Mouse (Mus musculus): ENCODE data around the gene Bcl2l13. TPM values are rescaled to one million over a fixed set of nuclear protein-coding genes. Genes with fewer than 3 reads are reported as not detected.

Gene Bcl2l13
- total and polyA plus RNA-seq, 3 experiments: 43.7 to 49.9 TPM; not detected in 1

Other genes with a start within 250 kb of the Bcl2l13 start
- gene Cecr2, start 169.8 kb upstream of the Bcl2l13 start, total RNA-seq (2012; rRNA removed): 4.0 and 5.1 TPM in 2 replicates
- gene Cecr2, start 169.8 kb upstream of the Bcl2l13 start, polyA plus RNA-seq (2012; ENCODE audit: insufficient read depth in 1 of 2, insufficient read length in 2 of 2, low read depth in 1 of 2, low replicate concordance in 2 of 2, missing spikeins in 1 of 2): 1 to 10 TPM in 1 of 2 experiments, not detected in 1; 8.7 TPM
- gene Slc25a18, start 62.6 kb upstream of the Bcl2l13 start, total RNA-seq (2012; rRNA removed): 0.12 TPM in 1 of 2 replicates, not detected in the other
- gene Slc25a18, start 62.6 kb upstream of the Bcl2l13 start, polyA plus RNA-seq (2012; ENCODE audit: insufficient read depth in 1 of 2, insufficient read length in 2 of 2, low read depth in 1 of 2, low replicate concordance in 2 of 2, missing spikeins in 1 of 2): under 1 TPM in 1 of 2 experiments, not detected in 1; 0.57 TPM
- 100 and 123 TPM in 2 replicates for gene Atp6v1e1, start 13.4 kb upstream of the Bcl2l13 start, total RNA-seq (2012; rRNA removed)
- gene Atp6v1e1, start 13.4 kb upstream of the Bcl2l13 start, polyA plus RNA-seq (2012; ENCODE audit: insufficient read depth in 1 of 2, insufficient read length in 2 of 2, low read depth in 1 of 2, low replicate concordance in 2 of 2, missing spikeins in 1 of 2): 100 to 1,000 TPM in 1 of 2 experiments, not detected in 1; 129 TPM
- gene Bid, start 80.6 kb downstream of the Bcl2l13 start, total RNA-seq (2012; rRNA removed): 27.5 and 28.2 TPM in 2 replicates
- gene Bid, start 80.6 kb downstream of the Bcl2l13 start, polyA plus RNA-seq (2012; ENCODE audit: insufficient read depth in 1 of 2, insufficient read length in 2 of 2, low read depth in 1 of 2, low replicate concordance in 2 of 2, missing spikeins in 1 of 2): 10 to 100 TPM in 1 of 2 experiments, not detected in 1; 50.2 TPM

Measured in MEL (cell line).